Mouse (Mus musculus) testis, postnatal 10 days (tissue): ENCODE data around the gene Idh1.

Source experiments
- DNase-seq: peaks from one replicate; pipeline ENCODE4 v3.0.0; 2021; ENCODE audit warnings: low spot score

The Idh1 gene

DNA sequence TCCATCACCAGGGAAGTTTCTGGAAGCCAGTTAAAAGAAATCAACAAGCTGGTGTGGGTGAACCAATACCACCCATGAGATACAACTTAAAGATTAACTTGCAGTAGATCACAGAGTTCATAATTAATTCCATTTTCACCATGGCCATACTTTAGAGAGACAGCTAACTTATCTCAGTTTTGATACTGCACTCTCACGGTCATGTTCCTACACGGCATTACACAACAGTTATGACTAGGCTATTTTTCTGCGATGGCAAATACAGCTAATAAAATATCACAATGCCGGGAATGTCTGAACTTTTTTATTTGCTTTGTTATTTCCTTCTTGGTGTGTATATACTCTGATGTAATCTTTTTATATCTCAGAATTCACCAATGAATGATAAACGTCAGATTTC lies 9.4 kb downstream of the Idh1 start:
- no peak for DNase-seq

DNA sequence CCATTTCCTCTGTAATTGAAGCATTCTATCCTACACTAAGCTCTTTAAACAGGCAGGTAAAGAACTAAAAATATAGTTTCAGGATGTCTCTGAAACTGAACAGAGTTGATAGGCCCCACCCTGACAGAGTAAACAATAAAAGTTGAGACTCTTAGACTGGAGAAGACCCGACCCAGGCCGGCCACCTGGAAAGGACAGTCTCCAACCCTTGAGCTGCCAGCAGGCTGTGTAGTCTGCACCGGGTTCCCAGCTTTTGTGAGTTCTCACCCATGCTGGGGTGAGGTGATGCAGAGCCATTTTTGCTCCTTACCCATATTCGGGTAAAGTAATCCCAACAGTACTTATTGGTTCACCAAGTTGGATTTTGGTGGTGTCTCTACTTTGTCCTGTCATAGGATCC lies 10.1 kb downstream of the Idh1 start:
- DNase-seq = no peak

GRCm38 (mm10) chr1:65173716-65174115 lies 12.6 kb downstream of the Idh1 start:
- no peak for DNase-seq

GRCm38 (mm10) chr1:65171579-65171978 lies 14.7 kb downstream of the Idh1 start:
- DNase-seq = no peak

GRCm38 (mm10) chr1:65169947-65170346 lies 16.4 kb downstream of the Idh1 start:
- DNase-seq = no peak

DNA sequence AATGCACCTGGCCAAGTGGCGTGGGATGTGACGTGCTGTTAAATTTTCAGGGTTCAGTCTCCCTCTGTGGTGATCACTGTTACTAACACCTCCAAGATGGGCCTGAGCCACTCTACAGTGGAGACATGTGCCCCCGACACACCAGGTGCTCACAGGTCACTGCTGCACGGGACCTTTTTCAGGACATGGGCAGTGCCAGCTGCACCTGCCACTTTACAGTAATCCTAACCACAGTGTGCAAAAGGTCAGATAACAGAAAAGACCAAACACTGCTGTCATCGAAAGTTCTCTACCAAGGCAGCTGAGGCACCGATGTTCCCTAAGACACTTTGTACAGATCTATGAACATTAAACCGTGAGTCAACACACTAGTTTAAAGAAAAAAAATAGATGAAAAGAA lies 16.8 kb downstream of the Idh1 start:
- DNase-seq = no peak

DNA sequence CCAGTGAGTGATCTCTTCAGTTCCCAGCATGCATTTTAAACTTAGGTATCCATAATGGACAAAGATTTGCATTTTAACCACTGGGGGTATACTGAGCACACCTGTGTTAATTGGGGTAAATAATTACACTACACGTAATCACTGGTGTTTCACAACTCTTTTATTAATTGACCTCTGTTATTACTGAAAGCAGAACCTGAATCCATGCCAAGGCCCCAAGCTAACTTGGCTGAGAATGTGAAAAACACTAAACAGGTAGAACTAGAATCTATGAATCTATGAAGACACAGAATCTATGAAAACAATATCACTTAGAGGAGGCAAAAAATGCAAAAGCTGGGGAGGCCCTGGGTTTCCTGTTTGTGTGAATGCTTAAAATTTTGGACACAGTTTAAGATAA lies 18.8 kb downstream of the Idh1 start:
- DNase-seq = no peak

- no peak for DNase-seq
These were observed 24.1 kb downstream of the Idh1 start for GRCm38 (mm10) chr1:65162210-65162609.

DNA sequence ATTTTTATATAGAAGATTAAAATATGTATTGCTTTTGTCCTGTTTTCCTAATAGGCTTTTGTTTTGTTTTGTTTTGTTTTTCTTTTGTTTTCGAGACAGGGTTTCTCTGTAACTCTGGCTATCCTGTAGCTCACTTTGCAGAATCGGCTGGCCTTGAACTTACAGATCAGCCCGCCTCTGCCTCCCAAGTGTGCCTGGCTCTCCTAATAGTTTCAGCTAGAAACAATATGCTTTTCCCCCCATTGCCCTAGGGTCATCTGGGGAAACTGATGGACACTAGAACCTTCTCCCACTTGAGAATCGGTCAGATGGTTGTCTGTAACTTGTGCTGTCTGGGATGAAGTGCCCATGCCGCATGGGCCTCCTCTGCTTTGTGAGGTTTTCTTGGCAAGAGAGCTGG lies 30.2 kb downstream of the Idh1 start:
- DNase-seq = no peak

- DNase-seq = no peak
These were observed 31.5 kb downstream of the Idh1 start for GRCm38 (mm10) chr1:65154814-65155213.

GRCm38 (mm10) chr1:65147971-65148370 lies 38.3 kb downstream of the Idh1 start:
- DNase-seq = no peak

- DNase-seq = no peak
These were observed 39.0 kb downstream of the Idh1 start for GRCm38 (mm10) chr1:65147326-65147725.

DNA sequence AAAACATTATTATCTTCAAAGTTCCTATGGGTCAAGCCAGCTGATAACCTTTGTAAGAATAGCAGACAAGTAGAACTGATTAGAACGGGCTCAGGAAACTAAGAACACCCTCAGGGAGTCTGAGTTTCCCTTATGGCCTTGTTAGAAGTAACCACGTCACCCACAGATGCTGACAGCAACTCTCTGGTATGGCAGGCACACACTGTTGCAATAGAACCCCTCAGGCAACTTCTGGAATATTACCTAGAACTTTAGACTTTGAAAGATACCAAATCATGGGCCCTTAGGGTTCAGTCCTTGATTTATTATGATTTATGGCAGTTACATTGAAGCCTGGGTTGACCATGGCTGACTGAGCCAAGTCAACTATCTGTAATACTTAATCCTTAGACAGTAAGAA lies 39.7 kb downstream of the Idh1 start:
- DNase-seq = no peak

- no peak for DNase-seq
These were observed 41.5 kb downstream of the Idh1 start for GRCm38 (mm10) chr1:65144783-65145182.

GRCm38 (mm10) chr1:65137560-65137959 lies 48.7 kb downstream of the Idh1 start:
- DNase-seq = no peak

DNA sequence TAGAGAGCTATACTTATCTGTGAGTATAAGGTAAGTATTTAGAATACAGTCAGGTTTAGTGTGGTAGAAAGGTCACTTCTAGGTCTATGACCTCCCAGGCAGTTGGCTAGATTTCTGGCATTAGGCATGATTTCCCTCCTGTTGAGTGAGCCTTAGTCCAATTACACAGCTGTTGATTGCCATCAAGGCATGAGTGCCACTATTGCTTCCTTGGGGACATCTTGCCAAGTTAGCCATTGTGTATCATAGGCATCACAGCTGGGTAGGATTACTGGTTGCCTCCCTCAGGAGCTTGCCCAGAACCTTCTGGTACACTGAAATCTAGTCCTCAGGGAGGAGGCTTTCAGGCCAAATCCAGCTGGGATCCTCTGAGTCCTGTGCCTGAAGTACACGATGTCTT lies 53.5 kb downstream of the Idh1 start:
- DNase-seq = no peak

- no peak for DNase-seq
These were observed 54.6 kb downstream of the Idh1 start for GRCm38 (mm10) chr1:65131671-65132070.

GRCm38 (mm10) chr1:65130226-65130625 lies 56.1 kb downstream of the Idh1 start:
- no peak for DNase-seq

GRCm38 (mm10) chr1:65129634-65130180 lies 56.6 kb downstream of the Idh1 start:
- DNase-seq = no peak

- no peak for DNase-seq
These were observed 63.5 kb downstream of the Idh1 start, which contains the start of gene D630023F18Rik for GRCm38 (mm10) chr1:65122574-65123372. D630023F18Rik (minus strand) TSS chr1:65123214.

- no peak for DNase-seq
These were observed 66.9 kb downstream of the Idh1 start, which contains the start of gene Gm28845 for GRCm38 (mm10) chr1:65119438-65119837. Gm28845 (minus strand) TSS chr1:65119558.

DNA sequence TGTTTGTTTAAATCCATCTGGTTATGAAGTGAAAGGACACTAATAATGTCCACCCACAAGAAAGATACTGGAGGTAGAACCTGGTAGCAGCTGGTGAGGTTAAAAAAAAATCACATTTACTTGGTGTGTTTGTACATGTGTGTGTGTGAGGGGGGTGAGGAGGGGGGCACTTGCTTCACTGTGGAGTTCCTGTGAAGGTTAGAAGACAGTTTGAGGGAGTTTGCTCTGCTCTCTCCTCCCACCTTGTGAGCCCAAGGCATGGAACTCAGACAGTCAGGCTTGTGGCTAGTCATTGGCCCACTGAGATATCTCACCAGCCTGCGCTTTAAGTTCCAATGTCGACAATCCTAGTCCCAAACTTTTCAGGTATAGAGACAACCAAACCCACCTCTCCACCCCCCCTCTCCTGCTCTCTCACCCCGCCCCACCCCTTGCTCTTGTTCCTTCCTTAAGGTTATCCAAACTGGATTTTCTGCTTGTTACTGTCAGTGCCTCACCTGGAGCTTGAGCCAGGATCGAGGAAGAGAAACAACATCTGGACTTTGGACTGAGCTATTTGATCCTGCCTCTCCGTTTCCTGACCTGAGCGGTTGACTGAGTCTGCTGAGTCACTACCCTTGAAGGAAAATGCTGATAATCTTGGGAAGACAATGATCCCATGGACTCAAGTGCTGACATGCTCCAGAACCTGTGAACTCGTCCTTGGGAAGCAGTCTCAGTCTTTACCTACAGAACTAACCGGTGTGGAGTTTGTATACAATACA lies 68.0 kb downstream of the Idh1 start:
- DNase-seq = no peak

- DNase-seq = no peak
These were observed 72.6 kb downstream of the Idh1 start for GRCm38 (mm10) chr1:65113536-65114172.
